Mouse (Mus musculus): Measurements from ENCODE around the gene Slc20a1. TPM values are rescaled to one million over a fixed set of nuclear protein-coding genes. Genes with fewer than 3 reads are reported as not detected.

Slc20a1 gene
- 100 to 1,000 TPM in 1 of 2 experiments, 10 to 100 TPM in 1; 94.7 to 130 TPM for polyA plus RNA-seq (2017; shearing (Covaris generic))

GRCm38 (mm10) chr2:129198436-129199327, at the start of gene Slc20a1:
Slc20a1 (plus strand) TSS chr2:129198764.
- peak; percentile 88 for ATAC-seq

GRCm38 (mm10) chr2:129148836-129149235, 49.7 kb upstream of the Slc20a1 start:
- ATAC-seq, result no peak

DNA sequence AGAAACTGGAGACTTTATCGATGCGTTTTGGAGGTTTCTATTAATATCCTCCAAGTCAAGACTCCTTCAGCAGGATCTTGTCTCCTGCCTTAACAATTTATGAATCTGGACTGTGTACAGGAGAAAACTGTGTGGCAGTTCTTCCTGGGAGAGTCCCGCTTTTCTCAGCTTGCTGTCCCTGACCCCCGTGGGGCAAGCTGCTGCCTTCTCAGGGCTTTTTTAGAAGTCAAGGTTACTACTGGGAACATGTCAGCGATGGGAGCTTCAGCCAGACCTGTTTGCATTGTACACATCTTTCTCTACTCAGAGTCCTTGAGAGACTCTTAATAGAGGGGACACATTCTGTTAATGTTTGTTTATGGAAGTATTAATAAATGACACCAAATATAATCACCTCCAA, 48.2 kb upstream of the Slc20a1 start:
- no peak for ATAC-seq

DNA sequence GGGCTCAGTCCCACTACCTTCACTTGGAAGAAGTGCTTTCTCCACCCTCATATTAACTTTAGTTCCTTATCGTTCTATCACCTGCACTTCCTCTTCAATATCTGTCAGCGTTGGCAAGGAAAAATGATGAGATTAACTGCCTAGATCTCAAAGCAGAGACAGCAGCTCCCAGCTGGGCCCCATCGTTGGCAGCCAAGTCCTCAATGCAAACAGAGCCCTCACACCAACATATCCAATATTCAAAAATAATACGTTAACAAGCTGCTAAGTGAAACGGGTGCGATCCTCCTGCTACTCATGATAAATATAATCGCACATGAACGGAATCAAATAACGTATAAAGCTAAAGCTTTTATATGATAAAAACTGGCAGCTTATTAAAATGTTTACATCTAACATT, 47.5 kb upstream of the Slc20a1 start:
- no peak for ATAC-seq

DNA sequence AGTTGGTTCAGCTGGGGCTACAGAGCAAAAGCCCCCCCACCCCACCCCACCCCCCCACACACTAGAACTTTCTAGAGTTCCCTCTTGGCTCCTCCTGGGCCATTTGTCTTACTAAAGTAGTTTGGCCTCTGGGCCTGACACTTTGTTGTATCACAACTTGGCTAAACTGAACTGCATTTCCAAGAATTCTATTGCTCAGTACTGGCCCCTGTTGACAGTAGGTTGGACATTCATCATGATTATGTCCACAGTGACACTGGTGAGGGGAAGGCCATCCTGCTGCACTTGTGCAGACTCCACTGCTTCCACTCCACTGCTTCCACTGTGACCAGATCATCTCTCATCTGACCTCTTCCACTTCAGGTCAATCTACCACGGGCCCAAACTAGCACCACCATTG, 45.8 kb upstream of the Slc20a1 start:
- ATAC-seq, result no peak

GRCm38 (mm10) chr2:129164815-129165214, 33.7 kb upstream of the Slc20a1 start:
- no peak for ATAC-seq

GRCm38 (mm10) chr2:129166466-129167463, 31.8 kb upstream of the Slc20a1 start:
- ATAC-seq, result no peak

- ATAC-seq, result no peak
Observed at GRCm38 (mm10) chr2:129173386-129173785, 25.2 kb upstream of the Slc20a1 start.

GRCm38 (mm10) chr2:129174474-129174873, 24.1 kb upstream of the Slc20a1 start:
- ATAC-seq, result peak; percentile 86

DNA sequence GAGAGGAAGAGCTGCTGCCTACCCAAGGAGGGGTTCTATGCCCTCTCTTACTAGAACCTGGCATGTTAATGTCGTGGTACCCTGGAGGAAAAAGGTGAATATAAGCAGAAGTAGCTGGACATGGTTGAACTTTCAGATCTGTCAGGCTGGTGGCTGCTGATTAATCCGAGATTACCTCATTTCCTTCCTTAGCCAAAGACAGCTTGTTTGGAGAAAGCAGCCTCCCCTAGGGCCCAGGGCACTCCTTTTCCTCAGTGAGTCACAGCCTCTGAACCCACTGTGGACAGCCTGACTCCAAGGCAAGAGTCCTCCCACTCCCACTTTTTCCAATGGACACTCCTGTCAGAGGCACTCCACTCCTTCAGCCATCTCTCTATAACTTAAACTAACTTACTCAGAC, 22.9 kb upstream of the Slc20a1 start:
- ATAC-seq, result no peak

DNA sequence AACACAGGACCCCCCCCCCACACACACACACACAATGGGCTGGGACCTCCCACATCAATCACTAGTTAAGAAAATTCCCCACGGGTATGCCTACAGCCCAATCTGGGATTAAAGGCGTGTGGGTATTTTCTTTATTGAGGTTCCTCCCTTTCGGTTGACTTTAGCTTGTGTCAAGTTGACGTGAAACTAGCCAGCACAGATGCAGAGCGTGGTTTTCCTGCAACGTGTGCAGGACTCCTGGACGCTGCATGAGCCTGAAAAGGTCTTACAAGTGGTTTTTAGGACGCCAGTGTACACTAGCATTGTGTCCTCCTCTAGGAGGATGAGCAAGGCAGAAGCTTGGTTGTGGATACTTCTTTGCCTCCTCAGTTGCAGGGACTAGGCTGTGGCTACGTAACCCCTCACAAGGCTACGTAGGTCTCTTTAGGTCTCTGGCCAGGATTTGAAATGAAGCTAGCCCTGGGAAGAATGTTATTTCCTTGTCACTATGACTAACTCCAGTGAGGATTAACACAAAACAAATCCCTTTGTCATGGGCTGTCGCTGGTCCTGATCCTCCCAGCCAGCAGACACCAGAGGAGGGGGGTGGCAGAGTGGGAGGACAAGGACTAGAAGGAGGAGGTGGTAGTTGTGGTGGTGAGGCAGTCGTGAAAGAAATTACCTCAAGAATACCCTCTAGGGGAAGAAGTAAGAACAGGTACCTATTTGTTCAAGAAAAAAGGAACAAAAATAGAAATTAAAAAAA, 21.7 kb upstream of the Slc20a1 start:
- no peak for ATAC-seq

- ATAC-seq, result no peak
Observed at GRCm38 (mm10) chr2:129177661-129178060, 20.9 kb upstream of the Slc20a1 start.

- ATAC-seq, result no peak
Observed at GRCm38 (mm10) chr2:129178182-129178908, 20.2 kb upstream of the Slc20a1 start.

- peak; percentile 76 for ATAC-seq
Observed at GRCm38 (mm10) chr2:129179946-129180853, 18.4 kb upstream of the Slc20a1 start.

- no peak for ATAC-seq
Observed at GRCm38 (mm10) chr2:129181509-129181908, 17.1 kb upstream of the Slc20a1 start.

- no peak for ATAC-seq
Observed at GRCm38 (mm10) chr2:129182412-129182811, 16.2 kb upstream of the Slc20a1 start.

DNA sequence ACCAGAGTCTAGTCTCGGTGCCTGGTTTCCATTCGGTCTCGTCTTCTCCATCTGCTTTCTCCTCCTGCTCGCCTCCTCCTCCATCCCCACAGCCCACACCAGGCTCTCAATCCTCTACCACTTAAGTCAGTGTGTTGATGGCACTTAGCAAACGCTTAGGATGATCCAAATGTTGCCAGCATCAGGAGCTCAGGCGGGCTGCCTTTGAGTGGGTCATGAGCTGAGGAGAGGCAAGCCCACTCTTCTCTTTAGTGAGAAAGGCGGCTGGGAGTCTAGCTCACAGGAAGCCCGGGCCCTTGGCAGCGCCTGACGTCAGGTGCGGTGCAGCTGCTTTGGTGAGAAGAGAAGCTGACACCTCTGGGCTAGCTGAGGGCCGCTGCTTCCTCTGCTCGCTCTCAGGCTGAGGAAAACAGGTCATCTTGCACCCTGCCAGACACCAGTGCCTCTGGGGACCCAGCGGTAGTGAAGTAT, 15.0 kb upstream of the Slc20a1 start:
- peak; percentile 72 for ATAC-seq

- ATAC-seq, result no peak
Observed at GRCm38 (mm10) chr2:129184853-129185252, 13.7 kb upstream of the Slc20a1 start.

GRCm38 (mm10) chr2:129185611-129186290, 12.8 kb upstream of the Slc20a1 start:
- ATAC-seq, result peak; percentile 39

All from CD4-positive, CD25-positive, alpha-beta regulatory T cell, adult 4 months (primary cell).